Mouse (Mus musculus) spleen, adult 2 months (tissue): ENCODE data around the gene Supt7l. TPM values are rescaled to one million over a fixed set of nuclear protein-coding genes. Genes with fewer than 3 reads are reported as not detected.

Source experiments
- DNase-seq, 2 experiments: peaks; one replicate each; pipeline versions ENCODE4 v3.0.0 to v3.0.0-alpha.2; 2012 to 2021; ENCODE audit warnings: low spot score in 2 of 2, low read depth in 1 of 2
- H3K27ac ChIP-seq: fragments of 200-500 bp; 2 replicates; pipeline ENCODE4 v1.5.1; 2012; ENCODE audit warnings: low read length, inconsistent platforms; ENCODE audit not compliant: insufficient read depth
- H3K27me3 ChIP-seq: fragments of 200-500 bp; 2 replicates; pipeline ENCODE4 v1.6.1; 2012; ENCODE audit warnings: mild to moderate bottlenecking, moderate library complexity, low read length, inconsistent platforms; ENCODE audit not compliant: control insufficient read depth, insufficient read depth
- H3K36me3 ChIP-seq: fragments of 200-500 bp; 2 replicates; pipeline ENCODE4 v1.6.1; 2012; ENCODE audit warnings: mild to moderate bottlenecking, low read length, inconsistent platforms; ENCODE audit not compliant: control insufficient read depth, insufficient read depth
- H3K4me1 ChIP-seq: fragments of 200-500 bp; 2 replicates; pipeline ENCODE4 v1.6.1; 2011; ENCODE audit warnings: inconsistent platforms; ENCODE audit not compliant: control insufficient read depth, insufficient read depth, insufficient read length
- H3K4me3 ChIP-seq: fragments of 200-500 bp; 2 replicates; pipeline ENCODE4 v1.5.1; 2011; ENCODE audit warnings: mild to moderate bottlenecking, inconsistent platforms; ENCODE audit not compliant: insufficient read depth, insufficient read length; ENCODE audit errors: extremely low read depth
- CTCF ChIP-seq: fragments of 200-500 bp; IDR thresholded peaks from 2 replicates; pipeline ENCODE4 v1.5.1; 2011; ENCODE audit warnings: mild to moderate bottlenecking, inconsistent platforms; ENCODE audit not compliant: insufficient read depth, insufficient read length, insufficient replicate concordance; ENCODE audit errors: extremely low read depth
- POLR2A ChIP-seq: fragments of 200-500 bp; IDR thresholded peaks from 2 replicates; pipeline ENCODE4 v1.6.1; 2011; ENCODE audit warnings: low read depth, low read length, inconsistent platforms
- WGBS: fragments of 180-500 bp; shearing (Covaris S2); methylation state at CpG from one replicate; pipeline ENCODE4 v1.1.7; 2018; 5-methylcytosine and 5-hydroxymethylcytosine counted together
- polyA plus RNA-seq: library from polyadenylated mRNA; depleted of rRNA; stranded (reverse); fragments of >200 nt; gene quantifications from 2 replicates; pipeline ENCODE4 v1.2.3, GENCODE M21; 2012

Supt7l gene
- polyA plus RNA-seq, 1 experiment = 6.1 TPM

DNA sequence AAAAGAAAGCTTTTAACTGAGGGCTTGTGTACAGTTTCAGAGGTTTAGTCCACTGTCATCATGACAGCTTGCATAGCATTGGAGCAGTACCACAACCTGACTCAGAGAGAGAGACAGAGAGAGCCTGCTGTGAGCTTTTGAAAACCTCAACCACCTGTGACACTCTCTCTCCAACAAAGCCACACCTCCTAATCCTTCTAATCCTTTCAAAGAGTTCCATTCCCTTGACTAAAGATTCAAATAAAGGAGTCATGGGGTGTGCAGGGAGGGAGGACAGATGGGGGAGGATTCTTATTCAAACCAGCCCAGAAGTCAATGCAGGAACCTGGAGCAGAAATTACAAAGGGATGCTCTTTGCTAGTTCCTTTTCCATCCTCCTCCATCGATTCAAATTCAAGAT, 35.6 kb downstream of the Supt7l start:
- Histone ChIP-seq H3K27ac (no peak overlapping the region), H3K27me3 (no peaks in the 10 kb centered on the region), H3K4me1 (peaks cover 4% of the 10 kb centered on the region; the same call in 1 of the 2 replicates), H3K4me3 (no peak overlapping the region), H3K36me3 (peaks cover 2% of the 10 kb centered on the region)
- 69% methylated on average over 1 of the region's 1 CpGs for WGBS
- no peak for TF ChIP-seq POLR2A
- no peak for TF ChIP-seq CTCF
- no peak for DNase-seq

DNA sequence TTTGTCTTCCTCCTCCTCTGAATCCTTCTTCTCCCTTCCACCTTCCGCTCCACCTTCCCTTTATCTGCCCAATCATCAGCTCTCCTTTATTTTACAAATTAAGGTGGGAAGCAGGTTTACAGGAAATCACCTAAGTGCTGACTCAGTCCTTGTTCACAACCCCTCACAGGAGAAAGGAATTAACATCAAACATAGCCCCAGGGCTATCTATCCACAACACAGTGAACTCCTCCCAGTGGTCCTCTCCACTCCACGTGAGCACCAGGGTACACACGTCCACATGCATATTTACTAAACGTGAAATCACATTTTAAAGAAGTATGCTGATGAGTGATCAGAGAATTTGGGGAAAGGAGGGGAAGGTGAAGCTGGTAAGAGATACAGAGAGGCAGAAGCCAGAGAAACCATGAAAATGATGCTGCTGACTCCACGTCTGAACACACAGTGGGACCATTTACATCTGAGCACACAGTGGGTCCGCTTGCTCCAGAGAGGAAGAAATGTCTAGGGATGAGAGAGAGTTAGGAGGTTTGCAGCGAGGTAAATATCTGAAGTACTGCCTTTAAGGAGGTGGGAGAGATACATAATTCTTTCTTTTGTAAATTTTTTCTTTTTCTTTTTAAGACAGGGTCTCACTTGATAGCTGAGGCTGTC, 38.4 kb downstream of the Supt7l start:
- no peaks in the 10 kb centered on the region for H3K36me3 ChIP-seq
- no peaks in the 10 kb centered on the region for H3K4me1 ChIP-seq
- no peaks in the 10 kb centered on the region for H3K27me3 ChIP-seq
- WGBS = 76% methylated on average over 7 of the region's 7 CpGs
- TF ChIP-seq CTCF (no peak), POLR2A (no peak)
- no peak overlapping the region for H3K27ac ChIP-seq
- DNase-seq = no peak
- no peak overlapping the region for H3K4me3 ChIP-seq

GRCm38 (mm10) chr5:31487889-31488288, 39.7 kb downstream of the Supt7l start:
- Histone ChIP-seq H3K27ac (no peak overlapping the region), H3K36me3 (no peaks in the 10 kb centered on the region), H3K4me1 (no peaks in the 10 kb centered on the region), H3K27me3 (no peaks in the 10 kb centered on the region), H3K4me3 (no peak overlapping the region)
- no peak for TF ChIP-seq CTCF
- 74% methylated on average over 3 of the region's 3 CpGs for WGBS
- DNase-seq = no peak

DNA sequence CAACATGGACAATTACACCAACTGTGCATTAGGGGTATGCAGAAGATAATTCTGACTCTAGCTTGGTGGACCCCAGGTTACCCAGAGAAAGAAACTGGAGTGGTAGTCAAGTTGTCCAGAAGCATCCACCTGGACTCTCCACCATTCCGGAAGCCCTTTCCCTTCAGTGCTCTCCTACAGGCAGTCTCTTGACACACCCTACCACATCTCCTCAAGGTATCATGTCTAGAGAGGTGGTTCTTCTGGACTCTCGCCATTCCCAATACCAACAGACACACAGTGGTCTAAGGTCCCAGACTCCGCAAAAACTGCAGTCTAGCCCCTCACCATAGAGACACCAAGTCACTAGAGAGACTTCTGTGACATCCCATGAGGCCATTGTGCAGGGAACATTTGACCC, 42.2 kb downstream of the Supt7l start, which contains the start of gene 4930548H24Rik:
4930548H24Rik (plus strand) TSS at position 301 of the 400 bp plus-strand sequence.
- no peak within 1 kb of the TSS for H3K27ac ChIP-seq
- H3K36me3 ChIP-seq = peaks cover 7% of the 10 kb centered on the region
- H3K4me3 ChIP-seq = no peak within 1 kb of the TSS
- 91% methylated on average over 3 of the region's 3 CpGs for WGBS
- H3K4me1 ChIP-seq = no peaks in the 10 kb centered on the region
- DNase-seq = no peak
- no peaks in the 10 kb centered on the region for H3K27me3 ChIP-seq
- TF ChIP-seq CTCF (no peak), POLR2A (no peak)

- Histone ChIP-seq H3K36me3 (peaks cover 34% of the 10 kb centered on the region), H3K27me3 (no peaks in the 10 kb centered on the region), H3K4me1 (no peaks in the 10 kb centered on the region), H3K27ac (no peak overlapping the region), H3K4me3 (no peak overlapping the region)
- 94% methylated on average over 4 of the region's 4 CpGs for WGBS
- DNase-seq = no peak
- TF ChIP-seq CTCF (no peak), POLR2A (no peak)
Observed at GRCm38 (mm10) chr5:31480536-31480935, 47.1 kb downstream of the Supt7l start.

DNA sequence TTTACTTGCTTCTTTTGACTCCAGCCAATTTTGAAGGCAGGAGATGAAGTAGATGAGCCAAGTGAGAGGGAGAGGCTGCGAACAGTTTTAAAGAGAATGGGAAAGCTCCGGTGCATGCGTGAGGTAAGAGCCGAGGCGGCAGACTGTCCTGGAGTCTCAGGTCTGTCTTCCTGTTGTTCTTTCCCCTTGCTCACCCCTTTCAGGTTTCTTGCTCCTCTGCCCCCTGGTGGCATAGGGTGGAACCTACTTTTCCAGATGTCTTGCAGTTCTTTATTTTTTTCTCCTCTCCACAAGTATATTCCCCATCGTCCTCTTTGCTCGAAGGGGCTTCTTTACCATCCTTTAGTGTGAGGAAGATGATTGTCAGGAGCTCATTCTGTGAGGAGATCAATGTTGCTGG, 57.3 kb downstream of the Supt7l start:
- Histone ChIP-seq H3K4me3 (no peak overlapping the region), H3K36me3 (peaks cover 29% of the 10 kb centered on the region), H3K4me1 (no peaks in the 10 kb centered on the region), H3K27ac (no peak overlapping the region), H3K27me3 (no peaks in the 10 kb centered on the region)
- WGBS = 78% methylated on average over 7 of the region's 7 CpGs
- DNase-seq = peak in 1 of 2 experiments; percentile 50
- peak; percentile 49; the same call in 1 of the 2 replicates for TF ChIP-seq CTCF
- TF ChIP-seq POLR2A = no peak

GRCm38 (mm10) chr5:31469711-31470110, 57.9 kb downstream of the Supt7l start:
- Histone ChIP-seq H3K4me3 (no peak overlapping the region), H3K36me3 (peaks cover 29% of the 10 kb centered on the region), H3K4me1 (no peaks in the 10 kb centered on the region), H3K27me3 (no peaks in the 10 kb centered on the region), H3K27ac (no peak overlapping the region)
- no peak for TF ChIP-seq POLR2A
- no peak for TF ChIP-seq CTCF
- DNase-seq = no peak
- 95% methylated on average over 6 of the region's 6 CpGs for WGBS
